Mouse (Mus musculus) E14TG2a.4 (cell line): ENCODE measurements at regions not wholly inside any gene's neighbourhood (a gene's known extent, or its start where the extent isn't known, plus 50 kb on each side); places are given as distances from the start of the nearest gene placed in this dataset.
A peak's percentile ranks its signal among the peaks of the same experiment; 100 is the strongest.

Experiments
- H3K27me3 ChIP-seq: 2 replicates; pipeline ENCODE4 v1.6.1; 2014; ENCODE audit warnings: low read length, control low read depth; ENCODE audit not compliant: insufficient read depth
- H3K36me3 ChIP-seq: 2 replicates; pipeline ENCODE4 v1.6.1; 2014; ENCODE audit warnings: low read length, control low read depth; ENCODE audit not compliant: insufficient read depth
- H3K4me1 ChIP-seq: replicated peaks from 2 replicates; pipeline ENCODE4 v1.6.1; 2014; ENCODE audit warnings: low read depth, low read length, control low read depth
- H3K4me3 ChIP-seq: replicated peaks from 2 replicates; pipeline ENCODE4 v1.5.1; 2014; ENCODE audit warnings: mild to moderate bottlenecking, low read length
- H3K9me3 ChIP-seq: 2 replicates; pipeline ENCODE4 v1.6.1; 2014; ENCODE audit warnings: low read length, control low read depth
- CTCF ChIP-seq: conservative IDR thresholded peaks from 2 replicates; pipeline ENCODE4 v1.5.1; 2014; ENCODE audit warnings: low read length
- NANOG ChIP-seq: IDR thresholded peaks from 2 replicates; pipeline ENCODE4 v1.6.1; 2014; ENCODE audit warnings: borderline replicate concordance, low read length, mixed read lengths
- POU5F1 ChIP-seq: IDR thresholded peaks from 2 replicates; pipeline ENCODE4 v1.6.1; 2014; ENCODE audit warnings: low read length, borderline replicate concordance

- TF ChIP-seq NANOG (no peak), POU5F1 (no peak), CTCF (no peak)
- Histone ChIP-seq H3K27me3 (no peaks in the 10 kb centered on the region), H3K9me3 (no peaks in the 10 kb centered on the region), H3K36me3 (no peaks in the 10 kb centered on the region), H3K4me1 (peaks cover 27% of the 10 kb centered on the region), H3K4me3 (no peak overlapping the region)
These were observed 126.0 kb downstream of the Gp2 start for GRCm38 (mm10) chr7:119333102-119333501.

DNA sequence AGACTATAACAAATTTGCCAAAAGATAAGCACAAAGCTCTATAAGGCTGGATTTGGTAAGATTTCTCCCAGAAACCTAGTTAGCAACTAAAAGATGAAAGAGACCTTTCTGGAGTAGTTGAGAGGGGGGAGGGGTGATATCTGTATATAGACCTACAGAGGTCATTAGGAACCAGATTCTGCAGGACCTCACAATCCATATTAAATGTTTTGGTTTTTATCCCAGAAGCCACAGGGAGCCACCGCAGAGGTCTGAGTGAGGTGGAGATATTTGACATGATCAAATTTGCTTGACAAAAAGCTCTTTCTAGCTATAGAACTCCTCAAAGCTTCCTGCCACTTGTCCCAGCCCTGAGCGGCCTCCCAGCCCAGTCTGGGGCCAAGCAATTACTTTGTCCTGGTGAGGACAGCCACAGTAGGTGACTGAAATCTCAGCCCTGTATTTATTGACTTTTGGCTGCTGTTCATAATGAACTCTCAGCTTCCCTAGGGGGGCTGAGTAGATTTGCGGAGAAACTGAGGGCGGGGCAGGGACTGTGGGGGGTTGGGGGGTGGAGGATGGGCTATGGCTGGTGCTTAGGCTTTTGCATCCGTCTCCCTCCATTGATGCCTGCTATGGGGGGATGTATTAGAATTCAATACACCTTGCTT, 128.5 kb downstream of the Gp2 start:
- Histone ChIP-seq H3K9me3 (no peaks in the 10 kb centered on the region), H3K27me3 (no peaks in the 10 kb centered on the region), H3K4me3 (no peak overlapping the region), H3K36me3 (no peaks in the 10 kb centered on the region), H3K4me1 (peaks cover 27% of the 10 kb centered on the region)
- TF ChIP-seq NANOG (0 out of 2 replicates have a peak, but pooled peaks have one; percentile 53), POU5F1 (no peak), CTCF (no peak)

GRCm38 (mm10) chr7:119296307-119296706, 111.9 kb upstream of the Gpr139 start:
- H3K4me3 ChIP-seq: no peak overlapping the region
- H3K9me3 ChIP-seq: no peaks in the 10 kb centered on the region
- no peaks in the 10 kb centered on the region for H3K27me3 ChIP-seq
- no peaks in the 10 kb centered on the region for H3K4me1 ChIP-seq
- TF ChIP-seq CTCF (no peak), NANOG (no peak), POU5F1 (no peak)
- H3K36me3 ChIP-seq: no peaks in the 10 kb centered on the region

DNA sequence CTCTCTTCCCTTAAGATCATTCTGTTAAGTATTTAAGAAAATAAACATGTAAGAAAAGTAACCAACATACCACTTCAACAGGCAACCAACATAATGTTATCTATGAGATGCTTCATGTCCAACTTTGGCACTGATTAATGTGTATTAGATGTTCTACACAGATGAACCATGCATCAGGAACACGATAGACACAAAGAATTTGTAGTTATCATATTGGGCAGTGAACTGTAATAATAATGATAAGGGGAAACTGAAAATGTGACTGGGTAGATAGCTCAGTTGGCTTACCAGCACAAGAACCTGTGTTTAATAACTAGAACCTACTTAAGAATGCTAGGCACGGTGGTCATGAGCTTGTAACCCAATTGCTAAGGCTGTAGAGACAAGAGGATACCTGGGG, 107.0 kb upstream of the Gpr139 start:
- Histone ChIP-seq H3K27me3 (no peaks in the 10 kb centered on the region), H3K4me3 (no peak overlapping the region), H3K36me3 (no peaks in the 10 kb centered on the region), H3K4me1 (peaks cover 2% of the 10 kb centered on the region; the same call in 1 of the 2 replicates), H3K9me3 (no peaks in the 10 kb centered on the region)
- TF ChIP-seq POU5F1 (no peak), CTCF (no peak), NANOG (no peak)

DNA sequence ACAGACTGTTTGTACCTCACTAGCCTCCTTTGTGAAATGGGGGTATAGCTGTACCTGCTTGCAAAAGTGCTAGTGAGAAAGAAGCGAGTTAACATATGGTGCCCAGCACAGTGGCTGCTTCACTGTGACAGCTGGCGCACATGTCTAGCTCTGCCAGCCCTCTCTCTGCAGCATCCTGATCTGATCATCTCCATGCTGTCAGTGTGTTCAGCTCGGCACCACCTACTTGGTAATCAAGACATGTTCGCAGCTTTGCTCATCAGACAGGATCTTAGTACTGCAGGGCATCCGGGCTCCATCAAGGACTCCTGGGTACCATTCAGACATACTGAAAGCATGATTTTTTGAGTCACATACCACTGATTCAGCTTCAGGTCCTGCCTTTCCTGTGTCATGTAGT, 100.9 kb upstream of the Gpr139 start:
- TF ChIP-seq CTCF (no peak), NANOG (no peak), POU5F1 (no peak)
- Histone ChIP-seq H3K4me3 (no peak overlapping the region), H3K4me1 (peaks cover 9% of the 10 kb centered on the region), H3K9me3 (no peaks in the 10 kb centered on the region), H3K27me3 (no peaks in the 10 kb centered on the region), H3K36me3 (no peaks in the 10 kb centered on the region)

- no peak for TF ChIP-seq NANOG
- no peak for TF ChIP-seq POU5F1
- no peak for TF ChIP-seq CTCF
- Histone ChIP-seq H3K4me3 (no peak overlapping the region), H3K4me1 (peaks cover 16% of the 10 kb centered on the region), H3K27me3 (no peaks in the 10 kb centered on the region), H3K36me3 (no peaks in the 10 kb centered on the region), H3K9me3 (no peaks in the 10 kb centered on the region)
These were observed 95.7 kb upstream of the Gpr139 start for GRCm38 (mm10) chr7:119279896-119280661.

- no peak for TF ChIP-seq CTCF
- no peak for TF ChIP-seq POU5F1
- no peak for TF ChIP-seq NANOG
- Histone ChIP-seq H3K4me3 (no peak overlapping the region), H3K4me1 (no peaks in the 10 kb centered on the region), H3K9me3 (no peaks in the 10 kb centered on the region), H3K36me3 (no peaks in the 10 kb centered on the region), H3K27me3 (no peaks in the 10 kb centered on the region)
These were observed 88.2 kb upstream of the Gpr139 start for GRCm38 (mm10) chr7:119272621-119273020.

DNA sequence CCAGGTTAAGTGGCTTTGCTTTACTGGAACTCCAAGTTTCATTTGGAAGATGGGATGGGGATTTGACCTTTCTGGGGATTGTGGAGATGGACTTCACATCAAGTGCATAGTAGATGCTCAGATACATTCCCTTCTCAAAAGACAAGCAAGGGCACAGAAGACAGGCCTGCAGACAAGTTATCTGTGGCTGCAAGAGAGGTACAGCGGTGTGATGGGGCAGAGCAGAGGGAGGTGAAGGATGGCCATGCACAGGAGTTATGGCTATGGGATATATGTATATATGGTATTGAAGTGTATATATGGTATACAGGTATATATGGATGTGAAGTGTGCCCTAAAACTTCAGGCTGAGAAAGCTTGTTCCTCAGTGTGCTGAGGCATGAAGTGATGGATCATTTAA, 87.0 kb upstream of the Gpr139 start:
- no peak for TF ChIP-seq NANOG
- TF ChIP-seq POU5F1: no peak
- TF ChIP-seq CTCF: no peak
- no peaks in the 10 kb centered on the region for H3K4me1 ChIP-seq
- H3K9me3 ChIP-seq: no peaks in the 10 kb centered on the region
- H3K4me3 ChIP-seq: no peak overlapping the region
- no peaks in the 10 kb centered on the region for H3K27me3 ChIP-seq
- H3K36me3 ChIP-seq: no peaks in the 10 kb centered on the region

GRCm38 (mm10) chr7:119270826-119271420, 86.5 kb upstream of the Gpr139 start:
- TF ChIP-seq NANOG: no peak
- no peak for TF ChIP-seq POU5F1
- TF ChIP-seq CTCF: no peak
- no peaks in the 10 kb centered on the region for H3K27me3 ChIP-seq
- no peaks in the 10 kb centered on the region for H3K4me1 ChIP-seq
- no peak overlapping the region for H3K4me3 ChIP-seq
- H3K36me3 ChIP-seq: no peaks in the 10 kb centered on the region
- no peaks in the 10 kb centered on the region for H3K9me3 ChIP-seq
